Mouse (Mus musculus): ENCODE results near the gene Mrps15. TPM values are rescaled to one million over a fixed set of nuclear protein-coding genes. Genes with fewer than 3 reads are reported as not detected.

Mrps15 gene
- polyA plus RNA-seq, 1 experiment from 2014 or later = 115 TPM

DNA sequence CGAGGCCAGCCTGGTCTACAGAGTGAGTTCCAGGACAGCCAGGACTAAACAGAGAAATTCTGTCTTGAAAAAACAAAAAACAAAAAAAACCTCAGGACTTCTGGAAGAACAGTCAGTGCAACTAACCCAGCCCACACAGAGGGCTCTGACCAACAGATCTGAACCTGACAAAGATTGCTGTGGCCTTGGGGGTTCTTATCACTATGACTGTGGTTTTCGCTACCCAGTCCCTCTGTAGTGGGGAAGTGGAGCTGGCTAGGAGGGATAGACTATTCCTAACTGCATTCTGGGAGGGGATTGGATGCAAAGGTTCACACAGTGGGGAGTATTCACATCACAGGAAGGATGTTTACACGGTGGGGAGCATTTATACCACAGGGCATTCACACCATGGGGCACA lies 17.7 kb upstream of the Mrps15 start:
- 86% methylated on average over 3 of the region's 3 CpGs for WGBS
- Histone ChIP-seq H3K9me3 (ENCODE audit: control insufficient read depth, low read length) (no peaks in the 10 kb centered on the region), H3K4me1 (replicated peaks; ENCODE audit: control insufficient read depth, insufficient read depth, low read length) (no peaks in the 10 kb centered on the region), H3K4me3 (replicated peaks; ENCODE audit: low read length) (no peak overlapping the region), H3K4me2 (ENCODE audit: low read length) (no peak overlapping the region), H3K9ac (replicated peaks; ENCODE audit: low read depth, low read length) (no peak overlapping the region), H3K27ac (ENCODE audit: low read length) (no peak overlapping the region), H3K36me3 (ENCODE audit: control insufficient read depth, insufficient read depth) (no peaks in the 10 kb centered on the region), H3K27me3 (replicated peaks; ENCODE audit: control insufficient read depth, insufficient read depth, low read length) (no peaks in the 10 kb centered on the region)
- ATAC-seq = no peak

DNA sequence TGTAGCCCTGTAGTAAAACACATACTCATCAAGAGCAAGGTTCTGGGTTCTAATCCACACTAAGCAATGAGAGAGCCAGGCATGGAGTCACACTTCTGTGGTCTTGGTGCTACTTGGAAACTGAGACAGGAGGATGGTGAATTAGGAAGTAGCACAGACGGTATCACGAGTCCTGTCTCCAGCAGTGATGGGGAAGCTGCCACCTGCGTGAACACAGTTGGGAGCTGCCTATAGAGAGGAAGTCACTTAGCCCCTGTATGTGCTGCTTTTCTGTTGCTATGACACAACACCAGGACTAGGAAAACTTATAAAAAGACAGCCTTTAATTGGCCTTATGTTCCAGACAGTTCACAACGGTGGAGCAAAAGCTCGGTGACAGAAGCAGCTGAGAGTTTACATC lies 16.0 kb upstream of the Mrps15 start:
- Histone ChIP-seq H3K4me3 (replicated peaks; ENCODE audit: low read length) (no peak overlapping the region), H3K9me3 (ENCODE audit: control insufficient read depth, low read length) (no peaks in the 10 kb centered on the region), H3K27ac (ENCODE audit: low read length) (no peak overlapping the region), H3K36me3 (ENCODE audit: control insufficient read depth, insufficient read depth) (no peaks in the 10 kb centered on the region), H3K4me1 (replicated peaks; ENCODE audit: control insufficient read depth, insufficient read depth, low read length) (no peaks in the 10 kb centered on the region), H3K4me2 (ENCODE audit: low read length) (no peak overlapping the region), H3K27me3 (replicated peaks; ENCODE audit: control insufficient read depth, insufficient read depth, low read length) (no peaks in the 10 kb centered on the region), H3K9ac (replicated peaks; ENCODE audit: low read depth, low read length) (no peak overlapping the region)
- ATAC-seq = no peak
- WGBS = 69% methylated on average over 5 of the region's 5 CpGs

DNA sequence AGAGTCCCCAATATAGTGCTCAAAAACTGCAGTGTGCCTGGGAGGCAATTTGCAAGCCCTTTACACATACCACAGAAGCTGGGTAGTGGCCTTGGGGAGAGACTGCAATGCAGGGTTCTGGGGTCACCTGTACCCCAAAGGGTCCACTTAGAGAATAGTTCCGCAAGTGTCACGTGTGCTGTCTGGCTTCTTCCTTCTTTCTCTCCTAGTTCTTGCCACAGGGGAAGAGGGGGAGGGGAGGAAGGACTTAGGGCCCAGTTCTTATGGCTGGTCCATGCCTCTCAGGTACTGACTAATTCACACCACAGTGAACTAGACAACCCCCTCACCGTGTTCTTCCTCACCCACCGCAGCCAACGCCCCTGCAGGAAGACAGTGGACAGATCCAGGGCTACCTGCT lies 11.3 kb upstream of the Mrps15 start:
- no peaks in the 10 kb centered on the region for H3K27me3 ChIP-seq (replicated peaks; ENCODE audit: control insufficient read depth, insufficient read depth, low read length)
- 82% methylated on average over 5 of the region's 5 CpGs for whole genome bisulfite sequencing
- no peak overlapping the region for H3K4me3 ChIP-seq (replicated peaks; ENCODE audit: low read length)
- no peak overlapping the region for H3K27ac ChIP-seq (ENCODE audit: low read length)
- no peak overlapping the region for H3K9ac ChIP-seq (replicated peaks; ENCODE audit: low read depth, low read length)
- H3K4me2 ChIP-seq (ENCODE audit: low read length) = no peak overlapping the region
- H3K9me3 ChIP-seq (ENCODE audit: control insufficient read depth, low read length) = no peaks in the 10 kb centered on the region
- no peak for ATAC-seq
- no peaks in the 10 kb centered on the region for H3K36me3 ChIP-seq (ENCODE audit: control insufficient read depth, insufficient read depth)
- H3K4me1 ChIP-seq (replicated peaks; ENCODE audit: control insufficient read depth, insufficient read depth, low read length) = no peaks in the 10 kb centered on the region

DNA sequence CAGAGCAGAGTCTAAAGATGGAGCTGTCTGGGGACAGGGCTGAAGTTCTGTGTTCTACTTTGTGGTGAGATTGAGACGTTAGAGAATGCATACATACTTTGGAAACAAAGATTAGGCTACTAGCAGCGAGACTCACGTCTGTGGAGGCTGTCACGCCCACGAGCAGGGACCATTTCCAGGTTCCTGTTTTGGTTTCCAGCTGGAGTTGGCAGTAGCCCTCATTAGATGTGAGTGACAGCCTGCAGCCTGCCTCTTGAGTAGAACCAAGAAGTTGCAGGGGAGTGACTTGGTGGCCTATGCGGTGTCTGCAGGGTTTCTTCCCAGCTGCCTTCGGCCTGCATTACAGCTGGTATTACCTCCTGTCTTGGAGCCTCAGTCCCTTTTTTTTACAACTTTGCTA lies 4.9 kb downstream of the Mrps15 start:
- Histone ChIP-seq H3K9ac (replicated peaks; ENCODE audit: low read depth, low read length) (no peak overlapping the region), H3K27ac (ENCODE audit: low read length) (no peak overlapping the region), H3K9me3 (ENCODE audit: control insufficient read depth, low read length) (no peaks in the 10 kb centered on the region), H3K4me1 (replicated peaks; ENCODE audit: control insufficient read depth, insufficient read depth, low read length) (peaks cover 11% of the 10 kb centered on the region), H3K4me3 (replicated peaks; ENCODE audit: low read length) (no peak overlapping the region), H3K36me3 (ENCODE audit: control insufficient read depth, insufficient read depth) (peaks cover 22% of the 10 kb centered on the region), H3K27me3 (replicated peaks; ENCODE audit: control insufficient read depth, insufficient read depth, low read length) (no peaks in the 10 kb centered on the region), H3K4me2 (ENCODE audit: low read length) (no peak overlapping the region)
- ATAC-seq = no peak
- WGBS = 73% methylated on average over 7 of the region's 7 CpGs

DNA sequence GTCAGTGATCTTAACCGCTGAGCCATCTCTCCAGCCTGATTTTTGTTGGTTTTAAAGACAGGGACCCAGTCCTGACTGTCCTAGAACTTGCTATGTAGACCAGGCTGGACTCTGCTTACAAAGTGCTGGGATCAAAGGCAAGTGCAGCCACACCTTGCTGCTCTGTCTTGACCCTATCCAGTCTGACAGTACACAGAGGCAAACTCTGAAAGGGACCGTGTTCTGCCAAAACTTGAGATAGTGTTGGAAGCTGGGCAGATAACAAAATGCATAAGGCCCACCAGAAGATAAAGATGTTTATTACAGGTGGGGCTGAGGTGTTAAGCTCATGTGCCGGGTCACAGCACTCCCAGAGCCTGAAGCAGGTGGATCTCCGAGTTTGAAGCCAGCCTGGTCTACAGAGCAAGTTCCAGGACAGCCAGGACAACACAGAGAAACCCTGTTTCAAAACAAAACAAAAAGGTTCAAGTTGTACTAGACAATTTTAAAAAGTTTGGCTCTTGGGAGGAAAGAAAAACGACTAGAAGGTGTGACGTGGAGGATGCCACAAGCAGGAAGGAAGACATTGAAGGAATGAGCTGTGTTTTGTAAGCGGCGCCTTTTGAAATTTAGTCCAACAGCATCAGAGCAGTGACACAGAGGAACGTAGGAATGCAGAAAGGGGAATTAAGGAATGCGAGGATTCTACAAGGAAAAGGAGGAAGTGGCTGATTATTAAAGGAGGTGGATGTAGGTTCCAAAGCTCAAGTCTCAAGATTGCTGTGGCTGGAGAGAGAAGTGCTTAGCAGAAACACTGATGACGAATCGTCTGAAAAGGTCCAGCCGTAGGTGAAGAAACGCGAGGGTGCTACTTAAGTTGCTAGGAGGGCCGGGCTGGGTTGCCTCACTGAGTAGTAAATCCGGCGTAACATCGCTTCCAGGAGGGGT lies 10.7 kb downstream of the Mrps15 start:
- ATAC-seq = no peak
- peaks cover 17% of the 10 kb centered on the region for H3K36me3 ChIP-seq (ENCODE audit: control insufficient read depth, insufficient read depth)
- peak overlapping the region; percentile 77 for H3K4me3 ChIP-seq (replicated peaks; ENCODE audit: low read length)
- H3K27ac ChIP-seq (ENCODE audit: low read length) = no peak overlapping the region
- H3K9me3 ChIP-seq (ENCODE audit: control insufficient read depth, low read length) = no peaks in the 10 kb centered on the region
- WGBS = 17% methylated on average over 19 of the region's 19 CpGs
- H3K4me1 ChIP-seq (replicated peaks; ENCODE audit: control insufficient read depth, insufficient read depth, low read length) = peaks cover 15% of the 10 kb centered on the region
- no peaks in the 10 kb centered on the region for H3K27me3 ChIP-seq (replicated peaks; ENCODE audit: control insufficient read depth, insufficient read depth, low read length)
- peak overlapping the region; percentile 76 for H3K4me2 ChIP-seq (ENCODE audit: low read length)
- H3K9ac ChIP-seq (replicated peaks; ENCODE audit: low read depth, low read length) = peak overlapping the region; percentile 56

DNA sequence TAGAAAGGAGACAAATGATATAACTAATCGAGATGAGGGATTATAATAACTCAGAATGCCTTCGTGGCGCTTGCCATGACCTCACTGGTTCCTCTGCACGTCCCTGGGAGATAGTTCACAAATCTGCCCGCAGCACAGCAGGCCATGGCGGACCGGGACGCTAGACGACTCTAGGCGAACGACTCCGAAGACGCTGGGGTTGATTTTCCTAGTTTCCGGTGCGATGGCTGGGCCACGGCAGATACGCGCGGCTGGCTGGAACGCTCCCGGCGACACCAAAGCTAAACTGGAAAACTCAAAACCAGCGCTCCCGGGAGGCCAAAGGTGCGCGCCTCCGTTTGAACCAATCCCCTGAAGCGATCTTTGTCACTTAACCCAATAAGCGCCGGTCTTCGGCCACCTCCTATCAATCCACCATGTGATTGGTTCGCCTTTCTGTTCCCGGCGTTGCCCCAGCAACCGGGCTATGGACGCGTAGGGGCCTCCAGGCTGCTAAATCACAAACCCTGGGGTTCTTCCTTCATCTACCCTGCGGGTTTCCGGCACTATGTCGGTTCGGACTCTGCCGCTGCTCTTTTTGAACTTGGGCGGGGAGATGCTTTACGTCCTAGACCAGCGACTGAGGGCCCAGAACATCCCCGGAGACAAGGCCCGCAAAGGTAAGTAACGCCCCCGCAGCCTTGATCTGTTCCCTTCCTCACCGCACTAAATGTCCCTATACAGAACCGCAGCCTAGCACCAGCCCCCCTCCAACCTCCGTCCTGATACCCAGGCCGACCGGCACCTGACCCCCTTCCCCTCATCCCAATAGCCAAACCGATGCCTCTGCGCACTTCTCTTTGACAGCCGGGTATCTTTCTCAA lies 11.6 kb downstream of the Mrps15 start, which contains the start of gene Oscp1:
Gene Oscp1 (plus strand): TSS at position 432 of the 863 bp plus-strand sequence.
- Histone ChIP-seq H3K4me2 (ENCODE audit: low read length) (peak within 1 kb of the TSS; percentile 76), H3K36me3 (ENCODE audit: control insufficient read depth, insufficient read depth) (peaks cover 14% of the 10 kb centered on the region), H3K9me3 (ENCODE audit: control insufficient read depth, low read length) (no peaks in the 10 kb centered on the region), H3K4me1 (replicated peaks; ENCODE audit: control insufficient read depth, insufficient read depth, low read length) (peaks cover 15% of the 10 kb centered on the region), H3K27ac (ENCODE audit: low read length) (peak within 1 kb of the TSS; percentile 19; the same call in 1 of the 2 replicates), H3K9ac (replicated peaks; ENCODE audit: low read depth, low read length) (peak within 1 kb of the TSS; percentile 80), H3K27me3 (replicated peaks; ENCODE audit: control insufficient read depth, insufficient read depth, low read length) (no peaks in the 10 kb centered on the region), H3K4me3 (replicated peaks; ENCODE audit: low read length) (peak within 1 kb of the TSS; percentile 77)
- ATAC-seq = peak; percentile 100
- WGBS = under 1% methylated on average over 57 of the region's 57 CpGs

DNA sequence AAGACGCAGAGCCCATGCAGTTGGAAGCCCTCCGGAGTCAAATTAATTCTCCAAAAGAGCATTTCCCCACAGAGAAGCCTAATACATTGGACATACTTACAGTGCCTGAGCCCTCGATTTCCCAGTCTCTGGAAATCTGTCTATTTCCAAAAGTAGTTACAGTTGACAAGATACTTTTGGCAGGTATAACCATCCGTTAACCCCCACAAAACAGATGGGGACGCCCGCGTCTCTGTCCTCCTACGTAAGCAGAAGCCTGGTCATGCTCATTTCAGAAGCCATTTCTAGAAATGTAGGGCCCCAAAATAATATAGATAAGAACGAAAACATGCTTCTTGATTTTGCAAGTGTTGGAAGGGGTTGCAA lies 12.3 kb downstream of the Mrps15 start:
- H3K9me3 ChIP-seq (ENCODE audit: control insufficient read depth, low read length) = no peaks in the 10 kb centered on the region
- 30% methylated on average over 9 of the region's 9 CpGs for WGBS
- peaks cover 15% of the 10 kb centered on the region for H3K4me1 ChIP-seq (replicated peaks; ENCODE audit: control insufficient read depth, insufficient read depth, low read length)
- ATAC-seq = no peak
- peak overlapping the region; percentile 76 for H3K4me2 ChIP-seq (ENCODE audit: low read length)
- H3K4me3 ChIP-seq (replicated peaks; ENCODE audit: low read length) = peak overlapping the region; percentile 77
- no peaks in the 10 kb centered on the region for H3K27me3 ChIP-seq (replicated peaks; ENCODE audit: control insufficient read depth, insufficient read depth, low read length)
- peak overlapping the region; percentile 80 for H3K9ac ChIP-seq (replicated peaks; ENCODE audit: low read depth, low read length)
- peaks cover 12% of the 10 kb centered on the region for H3K36me3 ChIP-seq (ENCODE audit: control insufficient read depth, insufficient read depth)
- peak overlapping the region; percentile 19; the same call in 1 of the 2 replicates for H3K27ac ChIP-seq (ENCODE audit: low read length)

DNA sequence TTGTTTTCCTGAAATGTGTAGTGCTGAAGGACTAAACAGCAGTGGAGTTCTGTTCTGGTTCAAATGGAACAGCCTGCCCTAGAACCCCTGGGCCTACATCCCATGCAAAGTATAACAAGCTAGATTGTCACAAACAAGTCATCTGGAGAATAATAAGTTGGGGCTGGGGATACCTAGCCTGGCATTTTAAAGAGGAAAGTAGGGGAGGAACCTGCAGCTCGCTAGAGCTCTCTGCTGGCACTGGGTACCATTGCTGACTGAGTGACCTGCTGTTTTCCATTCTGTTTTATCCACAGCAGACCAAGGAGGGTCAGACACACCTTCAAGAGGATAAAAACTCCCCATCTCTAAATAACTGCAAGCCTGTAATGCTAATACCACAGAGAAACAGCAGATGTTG lies 16.1 kb downstream of the Mrps15 start:
- Histone ChIP-seq H3K9ac (replicated peaks; ENCODE audit: low read depth, low read length) (no peak overlapping the region), H3K9me3 (ENCODE audit: control insufficient read depth, low read length) (no peaks in the 10 kb centered on the region), H3K4me2 (ENCODE audit: low read length) (no peak overlapping the region), H3K4me3 (replicated peaks; ENCODE audit: low read length) (no peak overlapping the region), H3K4me1 (replicated peaks; ENCODE audit: control insufficient read depth, insufficient read depth, low read length) (peaks cover 17% of the 10 kb centered on the region), H3K36me3 (ENCODE audit: control insufficient read depth, insufficient read depth) (no peaks in the 10 kb centered on the region), H3K27me3 (replicated peaks; ENCODE audit: control insufficient read depth, insufficient read depth, low read length) (no peaks in the 10 kb centered on the region), H3K27ac (ENCODE audit: low read length) (no peak overlapping the region)
- WGBS = 45% methylated on average over 1 of the region's 1 CpGs
- ATAC-seq = no peak

DNA sequence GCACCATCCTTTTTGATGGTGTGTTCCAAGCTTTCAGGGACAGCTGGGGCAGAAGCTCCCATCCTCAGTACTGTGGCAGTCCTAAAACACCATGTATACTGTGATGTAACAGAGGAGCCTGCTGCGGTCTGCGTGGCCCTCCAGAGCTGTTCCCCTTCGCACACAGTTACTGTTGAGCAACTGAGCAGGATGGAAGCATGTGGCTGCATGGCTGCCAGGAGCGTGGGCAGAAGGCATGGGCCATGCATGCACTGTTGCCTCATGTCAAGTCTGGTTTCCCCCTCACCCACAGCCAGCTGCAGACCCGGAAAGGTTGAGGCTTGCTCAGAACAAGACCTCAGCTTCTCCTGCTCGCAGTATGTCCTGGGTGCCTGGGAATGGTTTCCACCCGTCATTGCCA lies 18.5 kb downstream of the Mrps15 start:
- Histone ChIP-seq H3K4me3 (replicated peaks; ENCODE audit: low read length) (no peak overlapping the region), H3K4me2 (ENCODE audit: low read length) (no peak overlapping the region), H3K27ac (ENCODE audit: low read length) (no peak overlapping the region), H3K9ac (replicated peaks; ENCODE audit: low read depth, low read length) (no peak overlapping the region), H3K9me3 (ENCODE audit: control insufficient read depth, low read length) (no peaks in the 10 kb centered on the region), H3K36me3 (ENCODE audit: control insufficient read depth, insufficient read depth) (no peaks in the 10 kb centered on the region), H3K4me1 (replicated peaks; ENCODE audit: control insufficient read depth, insufficient read depth, low read length) (peaks cover 9% of the 10 kb centered on the region; the same call in 1 of the 2 replicates), H3K27me3 (replicated peaks; ENCODE audit: control insufficient read depth, insufficient read depth, low read length) (no peaks in the 10 kb centered on the region)
- ATAC-seq = no peak
- WGBS = 84% methylated on average over 7 of the region's 7 CpGs
